Mouse (Mus musculus) B cell, adult (primary cell): Measurements from ENCODE around the gene Bspry. TPM values are rescaled to one million over a fixed set of nuclear protein-coding genes. Genes with fewer than 3 reads are reported as not detected.

Experiments
- total RNA-seq: library from RNA; stranded (reverse); gene quantifications from 4 replicates; pipeline ENCODE4 v1.2.4, GENCODE M21; 2023; ENCODE audit not compliant: inconsistent age

Gene Bspry
- total RNA-seq: 7.4 to 11.3 TPM (median 10.2 TPM) in 4 replicates

GRCm38 (mm10) chr4:62479937-62480708, at the start of gene Bspry:
Bspry (plus strand) TSS chr4:62480053.

DNA sequence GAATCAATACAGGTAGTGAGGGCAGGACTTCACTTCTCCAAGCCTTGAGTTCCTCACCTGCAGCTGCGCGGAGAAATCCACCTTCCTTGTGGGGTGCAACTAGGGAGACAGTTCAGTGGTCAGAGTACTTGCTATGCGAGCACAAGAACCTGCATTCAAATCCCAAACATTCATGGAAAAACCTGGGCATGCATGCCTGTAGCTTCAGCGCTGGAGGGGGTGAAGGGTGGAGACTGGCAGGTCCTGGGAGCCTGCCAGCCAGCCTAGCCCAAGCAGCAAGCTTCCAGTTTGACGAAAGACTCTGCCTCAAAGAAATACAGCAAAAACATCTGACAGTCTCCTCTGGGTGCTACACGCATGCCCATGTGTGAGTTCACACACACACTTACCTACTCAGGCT, 44.8 kb upstream of the Bspry start, which contains the start of gene Rnf183:
Gene Rnf183 (minus strand): TSS at position 172 of the 400 bp plus-strand sequence.

GRCm38 (mm10) chr4:62470598-62471051, 9.2 kb upstream of the Bspry start, which contains the start of gene Wdr31:
Wdr31 (minus strand) TSS chr4:62470896.

GRCm38 (mm10) chr4:62503374-62503970, 23.6 kb downstream of the Bspry start, which contains the start of gene Hdhd3:
Hdhd3 (minus strand) TSS chr4:62503467.

GRCm38 (mm10) chr4:62519849-62520233, 40.0 kb downstream of the Bspry start, which contains the start of gene Alad:
Alad (minus strand) TSS chr4:62519918.

DNA sequence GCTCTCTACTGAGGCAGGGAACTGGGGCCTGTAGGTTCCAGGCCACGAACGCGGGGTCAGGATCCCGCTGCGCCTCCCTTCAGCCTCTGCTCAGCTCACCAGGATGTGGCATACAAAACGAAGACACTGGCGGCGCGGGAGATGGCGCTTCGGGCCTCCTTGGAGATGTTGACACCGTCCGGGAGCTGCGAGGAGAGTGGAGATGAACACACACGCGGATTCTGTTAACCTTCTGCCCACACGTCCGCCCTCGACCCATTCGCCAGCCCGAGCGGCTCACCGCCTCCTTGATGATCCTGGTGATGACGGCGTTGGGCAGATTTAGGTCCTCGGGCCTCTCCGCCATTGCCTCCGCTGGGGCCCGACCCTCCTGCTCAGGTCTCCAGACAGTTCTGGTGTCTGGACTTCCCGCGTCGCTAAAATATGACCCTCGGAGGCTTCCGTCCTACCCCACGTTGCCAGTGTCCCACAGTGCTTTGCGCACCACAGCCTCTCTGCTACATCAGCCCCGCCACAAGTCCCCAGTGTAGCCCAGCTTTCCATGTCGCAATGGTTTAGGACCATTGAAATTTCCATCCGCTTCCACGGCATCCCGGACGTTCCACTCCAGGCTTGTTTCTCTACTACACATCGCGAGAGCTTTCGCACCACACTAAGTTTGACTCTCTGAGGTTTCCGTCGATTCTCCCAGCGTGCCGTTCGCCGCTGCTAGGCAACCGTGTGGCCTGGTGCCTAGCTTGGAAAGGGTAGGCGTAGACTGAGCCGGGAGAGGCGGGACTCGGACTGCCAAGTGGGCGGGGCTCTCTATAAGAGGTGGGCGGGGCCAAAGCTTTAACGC, 45.0 kb downstream of the Bspry start, which contains the start of the genes Pole3 and 4933430I17Rik:
Gene Pole3 (minus strand): TSS at position 418 of the 838 bp plus-strand sequence.
Gene 4933430I17Rik (plus strand): TSS at position 719 of the 838 bp plus-strand sequence.

Other genes with a start within 250 kb of the Bspry start
- not detected in 4 replicates for gene Zfp37, start 249.0 kb upstream of the Bspry start, total RNA-seq
- gene Slc31a2, start 217.5 kb upstream of the Bspry start, total RNA-seq: 4.0 to 5.7 TPM (median 4.8 TPM) in 4 replicates
- 101 to 103 TPM (median 102 TPM) in 4 replicates for gene Fkbp15, start 119.5 kb upstream of the Bspry start, total RNA-seq
- gene Slc31a1, start 119.3 kb upstream of the Bspry start, total RNA-seq: 11.6 to 13.2 TPM (median 12.1 TPM) in 4 replicates
- 45.3 to 57.5 TPM (median 53.3 TPM) in 4 replicates for gene Cdc26, start 71.4 kb upstream of the Bspry start, total RNA-seq
- gene Prpf4, start 71.3 kb upstream of the Bspry start, total RNA-seq: 22.3 to 30.1 TPM (median 25.6 TPM) in 4 replicates
- gene Rnf183, start 44.8 kb upstream of the Bspry start, total RNA-seq: not detected in 4 replicates
- gene Wdr31, start 9.2 kb upstream of the Bspry start, total RNA-seq: 0.58 to 0.84 TPM in 2 of 4 replicates, not detected in the others
- 0.42 to 1.2 TPM in 2 of 4 replicates, not detected in the others for gene Hdhd3, start 23.4 kb downstream of the Bspry start, total RNA-seq
- gene Alad, start 39.9 kb downstream of the Bspry start, total RNA-seq: 19.7 to 20.2 TPM (median 20.0 TPM) in 4 replicates
- 16.1 to 23.4 TPM (median 20.5 TPM) in 4 replicates for gene Pole3, start 45.0 kb downstream of the Bspry start, total RNA-seq
- gene 4933430I17Rik, start 45.3 kb downstream of the Bspry start, total RNA-seq: 0.48 to 1.7 TPM (median 0.70 TPM) in 4 replicates
- gene Rgs3, start 79.8 kb downstream of the Bspry start, total RNA-seq: 33.5 to 36.4 TPM (median 36.0 TPM) in 4 replicates